Mouse (Mus musculus) hindbrain, postnatal 0 days (tissue): ENCODE data around the gene Phf23. TPM values are rescaled to one million over a fixed set of nuclear protein-coding genes. Genes with fewer than 3 reads are reported as not detected.
"Not testable (repeated sequence)": the region's sequence is repeated elsewhere in the genome, so short reads cannot be mapped to it uniquely, and the experiment has no call there.

Experiments used
- ATAC-seq: fragments of 200-750 bp; cut with Nextera tagmentation; 2 replicates; pipeline ENCODE4 v1.8.0; 2017; ENCODE audit warnings: mild to moderate bottlenecking, moderate TSS enrichment, moderate library complexity
- DNase-seq: peaks from one replicate; pipeline ENCODE4 v3.0.0-alpha.2; 2015; ENCODE audit warnings: low spot score
- H3K27ac ChIP-seq: fragments of 300-500 bp; sonication (generic); 2 replicates; pipeline ENCODE4 v1.5.1; 2014; ENCODE audit warnings: mild to moderate bottlenecking
- H3K27me3 ChIP-seq: fragments of 300-500 bp; sonication (generic); 2 replicates; pipeline ENCODE4 v1.6.1; 2014; ENCODE audit warnings: low read length, mixed read lengths; ENCODE audit not compliant: insufficient read depth
- H3K36me3 ChIP-seq: fragments of 300-500 bp; sonication (generic); 2 replicates; pipeline ENCODE4 v1.6.1; 2014; ENCODE audit warnings: low read length, mixed read lengths; ENCODE audit not compliant: insufficient read depth
- H3K4me1 ChIP-seq: fragments of 300-500 bp; sonication (generic); 2 replicates; pipeline ENCODE4 v1.6.1; 2014; ENCODE audit warnings: antibody characterized with exemption, low read length, mixed read lengths; ENCODE audit not compliant: insufficient read depth
- H3K4me2 ChIP-seq: fragments of 300-500 bp; sonication (generic); 2 replicates; pipeline ENCODE4 v1.6.1; 2014; ENCODE audit warnings: low read depth, mild to moderate bottlenecking, low read length, moderate library complexity, mixed read lengths
- H3K4me3 ChIP-seq: fragments of 300-500 bp; sonication (generic); 2 replicates; pipeline ENCODE4 v1.5.1; 2014; ENCODE audit warnings: low read length
- H3K9ac ChIP-seq: fragments of 300-500 bp; sonication (generic); replicated peaks from 2 replicates; pipeline ENCODE4 v1.6.1; 2014; ENCODE audit warnings: mild to moderate bottlenecking, low read length, moderate library complexity, mixed read lengths
- H3K9me3 ChIP-seq: fragments of 300-500 bp; sonication (generic); 2 replicates; pipeline ENCODE4 v1.6.1; 2016; ENCODE audit warnings: low read length, mixed read lengths
- CTCF ChIP-seq: IDR thresholded peaks from 2 replicates; pipeline ENCODE4 v1.5.1; 2016; ENCODE audit warnings: antibody characterized with exemption, control low read depth, low read depth
- WGBS: fragments of 180-500 bp; shearing (Covaris S2); extraction: QIAGEN DNeasy Blood & Tissue Kit; methylation state at CpG from one replicate; pipeline ENCODE4 v1.1.7; 2014; 5-methylcytosine and 5-hydroxymethylcytosine counted together
- polyA plus RNA-seq: library from polyadenylated mRNA; unstranded; fragments of >200 nt; fragmentation: Nextera tagmentation; extraction: Ambion mirVana; gene quantifications from 2 replicates; pipeline ENCODE4 v1.2.1, GENCODE M21; 2015
- total RNA-seq: library from RNA; depleted of rRNA; stranded (reverse); fragments of >200 nt; gene quantifications from 2 replicates; pipeline ENCODE4 v1.2.3, GENCODE M21; 2014

The Phf23 gene
- total and polyA plus RNA-seq, 2 experiments from 2014 or later, result 44.0 to 47.9 TPM

- no peak overlapping the region for H3K9ac ChIP-seq
- WGBS, result 44% methylated on average over 4 of the region's 4 CpGs
- H3K36me3 ChIP-seq, result no peaks in the 10 kb centered on the region
- no peaks in the 10 kb centered on the region for H3K9me3 ChIP-seq
- ATAC-seq (no peak), DNase-seq (no peak)
- no peaks in the 10 kb centered on the region for H3K4me1 ChIP-seq
- no peak overlapping the region for H3K4me3 ChIP-seq
- no peak overlapping the region for H3K27ac ChIP-seq
- peak; percentile 15; the same call in 1 of the 2 replicates for TF ChIP-seq CTCF
- no peak overlapping the region for H3K4me2 ChIP-seq
- peaks cover 9% of the 10 kb centered on the region; the same call in 1 of the 2 replicates for H3K27me3 ChIP-seq
These were observed 44.6 kb upstream of the Phf23 start for GRCm38 (mm10) chr11:69950807-69951459.

- Histone ChIP-seq H3K9me3 (no peaks in the 10 kb centered on the region), H3K36me3 (no peaks in the 10 kb centered on the region), H3K9ac (no peak overlapping the region), H3K27ac (no peak overlapping the region), H3K4me1 (no peaks in the 10 kb centered on the region), H3K4me3 (no peak overlapping the region), H3K4me2 (no peak overlapping the region), H3K27me3 (peaks cover 9% of the 10 kb centered on the region; the same call in 1 of the 2 replicates)
- DNase-seq (no peak), ATAC-seq (no peak)
- peak; percentile 18; the same call in 1 of the 2 replicates for TF ChIP-seq CTCF
- 37% methylated on average over 1 of the region's 1 CpGs for WGBS
These were observed 43.3 kb upstream of the Phf23 start for GRCm38 (mm10) chr11:69952274-69952673.

- H3K9me3 ChIP-seq, result no peaks in the 10 kb centered on the region
- 66% methylated on average over 11 of the region's 11 CpGs for WGBS
- no peak overlapping the region for H3K4me3 ChIP-seq
- no peak for DNase-seq
- H3K9ac ChIP-seq, result no peak overlapping the region
- no peaks in the 10 kb centered on the region for H3K4me1 ChIP-seq
- H3K27me3 ChIP-seq, result peaks cover 4% of the 10 kb centered on the region; the same call in 1 of the 2 replicates
- no peak for ATAC-seq
- no peak for TF ChIP-seq CTCF
- H3K27ac ChIP-seq, result no peak overlapping the region
- H3K4me2 ChIP-seq, result no peak overlapping the region
- no peaks in the 10 kb centered on the region for H3K36me3 ChIP-seq
These were observed 42.2 kb upstream of the Phf23 start for GRCm38 (mm10) chr11:69953267-69953915.

GRCm38 (mm10) chr11:69955618-69956017 lies 40.0 kb upstream of the Phf23 start:
- not testable (repeated sequence) for H3K9ac ChIP-seq, H3K27ac ChIP-seq, DNase-seq, ATAC-seq, H3K36me3 ChIP-seq, H3K27me3 ChIP-seq, H3K4me3 ChIP-seq, H3K4me1 ChIP-seq, H3K9me3 ChIP-seq, H3K4me2 ChIP-seq
- WGBS, result 74% methylated on average over 4 of the region's 4 CpGs

GRCm38 (mm10) chr11:69956218-69956617 lies 39.4 kb upstream of the Phf23 start:
- H3K27ac ChIP-seq, result no peak overlapping the region
- no peak for DNase-seq
- peak; percentile 7; the same call in 1 of the 2 replicates for TF ChIP-seq CTCF
- peaks cover 9% of the 10 kb centered on the region; the same call in 1 of the 2 replicates for H3K27me3 ChIP-seq
- H3K4me2 ChIP-seq, result no peak overlapping the region
- no peaks in the 10 kb centered on the region for H3K36me3 ChIP-seq
- H3K4me3 ChIP-seq, result no peak overlapping the region
- H3K9ac ChIP-seq, result no peak overlapping the region
- ATAC-seq, result no peak
- H3K4me1 ChIP-seq, result no peaks in the 10 kb centered on the region
- 90% methylated on average over 1 of the region's 1 CpGs for WGBS
- H3K9me3 ChIP-seq, result no peaks in the 10 kb centered on the region

- WGBS, result 28% methylated on average over 5 of the region's 5 CpGs
- no peaks in the 10 kb centered on the region for H3K4me1 ChIP-seq
- H3K9me3 ChIP-seq, result no peaks in the 10 kb centered on the region
- peaks cover 32% of the 10 kb centered on the region for H3K27me3 ChIP-seq
- DNase-seq, result no peak
- H3K27ac ChIP-seq, result no peak overlapping the region
- no peak overlapping the region for H3K4me3 ChIP-seq
- ATAC-seq, result no peak
- no peak overlapping the region for H3K4me2 ChIP-seq
- peak; percentile 51 for TF ChIP-seq CTCF
- no peak overlapping the region for H3K9ac ChIP-seq
- H3K36me3 ChIP-seq, result no peaks in the 10 kb centered on the region
These were observed 35.0 kb upstream of the Phf23 start for GRCm38 (mm10) chr11:69960616-69961015.

GRCm38 (mm10) chr11:69961841-69962240 lies 33.7 kb upstream of the Phf23 start:
- Histone ChIP-seq H3K27me3 (peaks cover 41% of the 10 kb centered on the region), H3K4me1 (peaks cover 5% of the 10 kb centered on the region; the same call in 1 of the 2 replicates)
- 51% methylated on average over 5 of the region's 5 CpGs for WGBS

More at GRCm38 (mm10) chr11:69961841-69962240, 33.7 kb upstream of the Phf23 start:
- Histone ChIP-seq H3K36me3 (no peaks in the 10 kb centered on the region), H3K4me3 (no peak overlapping the region), H3K9ac (no peak overlapping the region), H3K4me2 (no peak overlapping the region), H3K27ac (no peak overlapping the region), H3K9me3 (no peaks in the 10 kb centered on the region)
- no peak for TF ChIP-seq CTCF
- DNase-seq (no peak), ATAC-seq (no peak)
